Mouse (Mus musculus): ENCODE measurements around the gene Chdh. TPM values are rescaled to one million over a fixed set of nuclear protein-coding genes. Genes with fewer than 3 reads are reported as not detected.

The Chdh gene
- polyA plus RNA-seq, 1 experiment: not detected

GRCm38 (mm10) chr14:30011886-30012560, 3.2 kb downstream of the Chdh start:
- no peak overlapping the region for H3K27ac ChIP-seq (ENCODE audit: insufficient read depth, low read length)
- H3K4me1 ChIP-seq (ENCODE audit: control insufficient read depth, insufficient read depth, low read length): no peaks in the 10 kb centered on the region
- no peak overlapping the region for H3K4me3 ChIP-seq (ENCODE audit: insufficient read depth, low read length)
- TF ChIP-seq CTCF (IDR thresholded peaks at IDR 0.05; ENCODE audit: borderline replicate concordance, insufficient read depth, low read length) (no peak), POLR2A (IDR thresholded peaks at IDR 0.05; ENCODE audit: low read depth, low read length) (no peak)

- no peak overlapping the region for H3K27ac ChIP-seq (ENCODE audit: insufficient read depth, low read length)
- no peak for TF ChIP-seq CTCF (IDR thresholded peaks at IDR 0.05; ENCODE audit: borderline replicate concordance, insufficient read depth, low read length)
- TF ChIP-seq POLR2A (IDR thresholded peaks at IDR 0.05; ENCODE audit: low read depth, low read length): no peak
- H3K4me1 ChIP-seq (ENCODE audit: control insufficient read depth, insufficient read depth, low read length): no peaks in the 10 kb centered on the region
- no peak overlapping the region for H3K4me3 ChIP-seq (ENCODE audit: insufficient read depth, low read length)
Measured at GRCm38 (mm10) chr14:30014487-30014886, 5.7 kb downstream of the Chdh start.

GRCm38 (mm10) chr14:30015008-30015407, 6.2 kb downstream of the Chdh start:
- H3K4me3 ChIP-seq (ENCODE audit: insufficient read depth, low read length): no peak overlapping the region
- no peak overlapping the region for H3K27ac ChIP-seq (ENCODE audit: insufficient read depth, low read length)
- no peaks in the 10 kb centered on the region for H3K4me1 ChIP-seq (ENCODE audit: control insufficient read depth, insufficient read depth, low read length)
- TF ChIP-seq CTCF (IDR thresholded peaks at IDR 0.05; ENCODE audit: borderline replicate concordance, insufficient read depth, low read length) (no peak), POLR2A (IDR thresholded peaks at IDR 0.05; ENCODE audit: low read depth, low read length) (no peak)

- Histone ChIP-seq H3K27ac (ENCODE audit: insufficient read depth, low read length) (no peak overlapping the region), H3K4me1 (ENCODE audit: control insufficient read depth, insufficient read depth, low read length) (no peaks in the 10 kb centered on the region), H3K4me3 (ENCODE audit: insufficient read depth, low read length) (no peak overlapping the region)
- no peak for TF ChIP-seq CTCF (IDR thresholded peaks at IDR 0.05; ENCODE audit: borderline replicate concordance, insufficient read depth, low read length)
- TF ChIP-seq POLR2A (IDR thresholded peaks at IDR 0.05; ENCODE audit: low read depth, low read length): no peak
Measured at GRCm38 (mm10) chr14:30016666-30017065, 7.8 kb downstream of the Chdh start.

- Histone ChIP-seq H3K27ac (ENCODE audit: insufficient read depth, low read length) (no peak overlapping the region), H3K4me3 (ENCODE audit: insufficient read depth, low read length) (no peak overlapping the region), H3K4me1 (ENCODE audit: control insufficient read depth, insufficient read depth, low read length) (no peaks in the 10 kb centered on the region)
- no peak for TF ChIP-seq POLR2A (IDR thresholded peaks at IDR 0.05; ENCODE audit: low read depth, low read length)
Measured at GRCm38 (mm10) chr14:30017794-30018462, 9.1 kb downstream of the Chdh start.

GRCm38 (mm10) chr14:30018463-30018801, 9.6 kb downstream of the Chdh start:
- Histone ChIP-seq H3K4me1 (ENCODE audit: control insufficient read depth, insufficient read depth, low read length) (no peaks in the 10 kb centered on the region), H3K27ac (ENCODE audit: insufficient read depth, low read length) (no peak overlapping the region), H3K4me3 (ENCODE audit: insufficient read depth, low read length) (no peak overlapping the region)
- TF ChIP-seq POLR2A (IDR thresholded peaks at IDR 0.05; ENCODE audit: low read depth, low read length) (no peak), CTCF (IDR thresholded peaks at IDR 0.05; ENCODE audit: borderline replicate concordance, insufficient read depth, low read length) (no peak)

- no peaks in the 10 kb centered on the region for H3K4me1 ChIP-seq (ENCODE audit: control insufficient read depth, insufficient read depth, low read length)
- TF ChIP-seq POLR2A (IDR thresholded peaks at IDR 0.05; ENCODE audit: low read depth, low read length) (no peak), CTCF (IDR thresholded peaks at IDR 0.05; ENCODE audit: borderline replicate concordance, insufficient read depth, low read length) (no peak)
Measured at GRCm38 (mm10) chr14:30018846-30019245, 10.0 kb downstream of the Chdh start.

GRCm38 (mm10) chr14:30019375-30019774, 10.6 kb downstream of the Chdh start:
- no peaks in the 10 kb centered on the region for H3K4me1 ChIP-seq (ENCODE audit: control insufficient read depth, insufficient read depth, low read length)
- H3K4me3 ChIP-seq (ENCODE audit: insufficient read depth, low read length): no peak overlapping the region
- TF ChIP-seq CTCF (IDR thresholded peaks at IDR 0.05; ENCODE audit: borderline replicate concordance, insufficient read depth, low read length): no peak
- TF ChIP-seq POLR2A (IDR thresholded peaks at IDR 0.05; ENCODE audit: low read depth, low read length): no peak
- H3K27ac ChIP-seq (ENCODE audit: insufficient read depth, low read length): no peak overlapping the region

More at GRCm38 (mm10) chr14:30018846-30019245, 10.0 kb downstream of the Chdh start:
- no peak overlapping the region for H3K27ac ChIP-seq (ENCODE audit: insufficient read depth, low read length)
- no peak overlapping the region for H3K4me3 ChIP-seq (ENCODE audit: insufficient read depth, low read length)

- Histone ChIP-seq H3K4me1 (ENCODE audit: control insufficient read depth, insufficient read depth, low read length) (no peaks in the 10 kb centered on the region), H3K27ac (ENCODE audit: insufficient read depth, low read length) (no peak overlapping the region), H3K4me3 (ENCODE audit: insufficient read depth, low read length) (no peak overlapping the region)
- no peak for TF ChIP-seq POLR2A (IDR thresholded peaks at IDR 0.05; ENCODE audit: low read depth, low read length)
- no peak for TF ChIP-seq CTCF (IDR thresholded peaks at IDR 0.05; ENCODE audit: borderline replicate concordance, insufficient read depth, low read length)
Measured at GRCm38 (mm10) chr14:30019792-30020575, 11.2 kb downstream of the Chdh start.

GRCm38 (mm10) chr14:30022471-30022870, 13.6 kb downstream of the Chdh start:
- no peak overlapping the region for H3K27ac ChIP-seq (ENCODE audit: insufficient read depth, low read length)
- H3K4me1 ChIP-seq (ENCODE audit: control insufficient read depth, insufficient read depth, low read length): no peaks in the 10 kb centered on the region
- TF ChIP-seq POLR2A (IDR thresholded peaks at IDR 0.05; ENCODE audit: low read depth, low read length) (no peak), CTCF (IDR thresholded peaks at IDR 0.05; ENCODE audit: borderline replicate concordance, insufficient read depth, low read length) (no peak)
- H3K4me3 ChIP-seq (ENCODE audit: insufficient read depth, low read length): no peak overlapping the region

Measured in embryonic fibroblast, embryonic 13.5 days (primary cell).